Mouse (Mus musculus): Measurements from ENCODE around the gene Aatk. TPM values are rescaled to one million over a fixed set of nuclear protein-coding genes. Genes with fewer than 3 reads are reported as not detected.

The Aatk gene
- total RNA-seq, 2 experiments from 2014 or later, result 189 to 195 TPM

DNA sequence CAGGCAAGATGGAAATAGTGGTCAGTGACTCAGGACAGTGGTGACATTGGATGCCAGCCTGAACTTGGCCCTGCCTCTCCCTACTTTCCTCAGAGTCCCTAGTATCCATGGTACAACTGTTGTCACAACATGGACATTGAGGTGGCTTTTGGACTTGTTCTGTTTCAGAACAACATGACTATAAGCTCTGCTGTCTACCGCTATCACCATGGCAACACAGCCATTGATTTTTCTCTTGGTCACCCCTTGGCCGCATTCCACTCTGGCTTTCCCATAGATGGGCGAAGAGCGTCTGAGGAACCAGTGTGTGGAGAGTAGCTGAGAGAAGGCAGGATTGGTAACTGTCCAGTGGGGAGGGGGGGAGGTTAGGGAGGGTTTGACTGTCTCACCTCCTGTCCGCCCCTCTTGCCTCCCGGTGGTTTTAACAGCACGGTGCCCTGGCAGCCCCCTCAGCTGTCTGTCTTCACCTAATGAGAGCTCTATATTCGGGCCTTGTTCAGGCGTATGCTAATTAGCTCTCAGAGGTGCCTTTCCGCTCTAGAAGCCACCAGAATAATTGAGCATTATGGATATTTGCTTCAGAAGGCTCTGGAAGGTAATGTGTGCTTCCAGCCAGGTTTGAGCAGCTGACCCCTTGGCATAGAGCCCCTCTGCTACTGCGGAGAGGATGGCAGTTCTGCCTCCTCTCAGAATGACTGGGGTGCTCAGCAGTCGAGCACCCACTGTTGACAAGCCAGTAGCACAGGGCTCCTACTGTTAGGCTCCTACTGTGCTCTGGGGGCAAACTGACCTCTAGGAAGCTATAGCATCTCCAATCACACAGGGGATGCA lies 76.7 kb downstream of the Aatk start:
- intact Hi-C loops (cut with DNase I), result no loop called here

DNA sequence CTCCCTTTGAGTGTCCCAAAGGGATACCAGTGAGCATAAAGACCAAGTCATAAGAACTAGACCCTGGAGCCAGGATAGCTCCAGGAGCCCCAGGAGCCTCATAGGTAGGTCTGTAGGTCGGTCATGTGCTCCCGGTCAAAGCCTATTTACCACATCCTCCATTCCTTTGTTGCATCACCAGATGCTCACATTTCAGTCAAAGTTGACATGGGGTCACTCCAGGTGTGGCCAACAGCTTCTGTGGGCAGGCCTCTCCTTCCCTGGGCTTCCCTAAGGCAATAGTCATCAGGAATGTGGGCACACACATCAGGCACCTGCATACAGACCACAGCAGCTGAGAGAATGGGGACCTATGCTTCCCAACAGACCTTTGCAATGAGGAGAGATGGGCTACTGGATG lies 79.1 kb downstream of the Aatk start:
- intact Hi-C loops (cut with DNase I), result no loop called here
- DNase-seq (ENCODE audit: low spot score in 2 of 2), result no peak

More for the DNA sequence above, 76.7 kb downstream of the Aatk start:
- no peak for DNase-seq (ENCODE audit: low spot score in 2 of 2)

DNA sequence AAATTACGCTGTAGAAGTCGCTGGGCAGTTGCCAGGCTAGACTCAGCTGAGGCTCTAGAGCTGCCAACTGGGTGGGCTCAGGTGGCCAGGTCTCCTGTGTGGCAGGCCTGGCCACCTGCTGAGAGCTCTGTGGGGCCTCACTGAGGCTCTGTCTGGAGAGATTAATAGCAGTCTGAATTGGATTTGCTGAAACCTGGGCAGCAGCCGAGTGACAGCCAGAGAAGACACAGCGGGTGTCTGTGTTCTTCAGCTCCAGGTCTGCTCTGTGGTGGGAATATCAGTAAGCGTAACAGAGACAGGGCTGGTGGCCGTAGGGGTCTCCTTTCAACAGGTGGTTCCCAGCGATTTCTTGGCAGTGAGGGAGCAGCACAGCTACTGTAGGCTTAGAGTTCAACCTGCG lies 79.6 kb downstream of the Aatk start:
- intact Hi-C loops (cut with DNase I), result no loop called here

DNA sequence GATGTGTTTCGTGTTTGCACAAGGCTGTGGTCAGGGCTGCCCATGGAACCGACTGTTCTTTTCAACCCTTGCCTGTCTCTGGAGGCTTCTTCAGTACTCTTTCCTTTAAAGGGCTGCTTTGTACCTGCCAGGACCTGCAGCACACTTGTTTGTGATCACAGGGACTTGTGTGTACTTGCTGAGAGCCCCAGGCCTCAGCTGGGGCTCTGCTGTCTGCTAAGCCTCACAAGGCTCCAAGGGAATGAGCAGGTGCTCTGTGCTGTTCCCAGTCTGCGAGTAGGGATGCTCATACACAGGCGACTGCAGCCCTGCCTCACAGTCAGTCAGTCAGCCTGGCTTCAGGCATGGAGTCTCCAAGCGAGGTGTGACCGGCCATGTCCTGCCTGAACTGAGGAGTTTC lies 80.7 kb downstream of the Aatk start:
- DNase-seq (ENCODE audit: low spot score in 2 of 2), result no peak
- intact Hi-C loops (cut with DNase I), result no loop called here

More for the DNA sequence above, 79.6 kb downstream of the Aatk start:
- no peak for DNase-seq (ENCODE audit: low spot score in 2 of 2)

DNA sequence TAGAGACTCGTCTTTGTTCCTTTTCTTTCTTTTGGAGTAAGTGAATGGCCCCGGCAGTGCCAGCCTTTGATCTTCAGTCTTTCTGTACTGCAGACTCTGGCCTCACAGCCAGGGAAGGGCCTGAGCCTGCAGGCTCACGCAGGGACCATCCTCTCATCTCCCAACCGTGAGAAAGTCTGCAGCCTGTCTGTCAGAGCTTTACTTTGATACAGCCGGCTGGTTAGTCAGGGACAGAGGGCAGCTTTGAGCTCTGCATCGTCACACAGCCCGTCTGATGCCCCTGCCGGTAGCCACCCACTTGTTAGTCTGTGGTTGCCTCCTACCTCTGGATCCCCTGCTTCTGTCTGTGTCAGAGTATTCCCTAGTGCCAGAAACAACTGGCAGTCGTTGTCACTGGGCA lies 81.9 kb downstream of the Aatk start:
- no peak for DNase-seq (ENCODE audit: low spot score in 2 of 2)
- intact Hi-C loops (cut with DNase I), result no loop called here

DNA sequence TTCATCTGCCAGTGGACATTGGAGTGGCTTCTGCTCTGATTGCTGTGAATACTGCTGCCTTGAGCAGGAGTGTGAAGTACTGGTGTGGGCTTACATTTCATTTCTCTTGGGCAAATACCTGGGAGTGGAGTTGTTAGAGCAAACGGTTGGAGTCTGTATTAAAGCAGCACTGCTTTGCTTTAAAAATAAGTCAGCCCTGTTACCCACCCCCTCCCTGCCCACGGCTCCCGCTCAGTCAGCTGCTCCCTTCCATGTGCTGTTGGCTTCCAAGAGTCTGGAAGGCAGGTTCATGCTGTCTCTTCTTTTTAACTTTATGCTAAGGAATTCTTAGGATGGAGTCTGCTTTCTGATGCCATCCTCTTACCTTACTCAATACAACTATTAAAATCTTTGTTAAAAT lies 85.5 kb downstream of the Aatk start:
- intact Hi-C loops (cut with DNase I), result loop anchor here (2.0 kb wide), 2 partner anchors 19 to 29 kb away; partner anchors contain the start of gene Baiap2

DNA sequence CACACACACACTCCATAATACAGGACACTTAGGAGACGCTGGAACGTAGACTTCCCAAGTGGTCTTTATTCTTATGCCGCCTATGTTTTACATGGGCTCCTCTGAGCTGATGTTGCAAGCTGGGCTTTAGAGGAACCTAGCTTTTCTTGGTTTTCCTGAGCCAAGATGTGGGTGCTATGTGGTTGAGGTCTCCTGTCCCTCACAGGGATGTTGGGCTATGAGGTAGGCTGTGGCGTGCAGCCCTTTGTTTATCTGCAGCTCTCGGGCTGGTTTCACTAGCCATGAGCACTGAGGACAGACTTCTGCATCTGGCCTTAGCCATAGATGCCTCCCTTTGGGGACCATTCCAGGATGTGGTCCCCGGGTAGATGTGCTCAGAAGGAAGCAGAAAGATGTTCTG lies 86.3 kb downstream of the Aatk start:
- no peak for DNase-seq (ENCODE audit: low spot score in 2 of 2)
- intact Hi-C loops (cut with DNase I), result loop anchor here (2.0 kb wide), 2 partner anchors 18 to 30 kb away; partner anchors contain the start of gene Baiap2

More for the DNA sequence above, 85.5 kb downstream of the Aatk start:
- peak in 1 of 2 experiments; percentile 74 for DNase-seq (ENCODE audit: low spot score in 2 of 2)

DNA sequence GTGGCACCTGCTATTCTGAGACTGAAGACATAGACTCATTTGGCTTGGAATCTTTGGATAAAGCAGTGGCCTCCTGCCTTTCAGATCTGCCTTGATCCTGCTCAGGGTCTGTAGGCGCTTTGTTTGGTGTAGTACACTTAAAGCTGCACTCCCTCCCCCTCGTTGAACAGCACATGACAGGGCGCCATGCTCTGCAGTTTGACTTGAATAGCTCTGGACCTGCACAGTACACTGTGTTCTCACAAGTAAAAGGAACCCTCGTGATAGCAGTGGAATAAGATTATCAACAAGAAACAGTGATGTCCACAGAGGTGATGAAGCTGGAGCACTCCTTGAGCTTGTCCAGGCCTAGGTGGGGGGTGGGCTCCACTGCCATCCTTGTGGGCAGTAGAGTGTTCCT lies 87.3 kb downstream of the Aatk start:
- intact Hi-C loops (cut with DNase I), result loop anchor here (2.0 kb wide), 2 partner anchors 17 to 31 kb away; partner anchors contain the start of gene Baiap2

DNA sequence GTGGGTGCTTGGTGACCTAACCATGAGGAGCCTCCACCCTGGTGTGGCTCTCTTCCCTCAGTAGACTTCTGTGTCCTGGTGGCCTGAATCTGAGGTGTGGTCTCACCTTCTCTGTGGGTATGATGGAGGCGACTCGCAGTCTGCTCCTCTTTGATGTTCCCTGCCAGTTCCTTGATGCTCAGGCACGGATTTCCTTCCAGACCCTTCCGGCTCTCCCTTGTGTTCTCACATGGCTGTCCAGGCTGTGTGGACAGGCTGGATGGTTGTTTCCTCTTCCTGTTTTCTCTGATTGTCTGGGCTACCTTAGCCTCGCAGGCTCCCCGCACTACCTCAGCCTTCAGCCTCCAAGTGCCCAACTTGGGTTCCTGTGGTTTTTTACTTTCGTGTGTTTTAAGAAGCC lies 88.1 kb downstream of the Aatk start:
- DNase-seq (ENCODE audit: low spot score in 2 of 2), result no peak
- intact Hi-C loops (cut with DNase I), result no loop called here

More for the DNA sequence above, 87.3 kb downstream of the Aatk start:
- no peak for DNase-seq (ENCODE audit: low spot score in 2 of 2)

Small RNA genes lying within 50 kb of the gene (microRNA-seq; reads per million reads assigned to microRNA genes)
- gene Gm25948, result 0 reads per million in 2 experiments
- 0 reads per million in 2 experiments for gene Mir3065
- 0 reads per million in 2 experiments for gene Mir338

Other genes with a start within 250 kb of the Aatk start
- gene Chmp6, start 133.7 kb downstream of the Aatk start, total RNA-seq (2021), result 10 to 100 TPM; 44.8 to 47.8 TPM
- 100 to 1,000 TPM; 259 to 273 TPM for gene Baiap2, start 104.4 kb downstream of the Aatk start, total RNA-seq (2021)
- gene Cep131, start 39.7 kb upstream of the Aatk start, total RNA-seq (2021), result 10 to 100 TPM; 23.4 to 32.2 TPM
- 10 to 100 TPM; 14.4 to 15.5 TPM for gene Tepsin, start 51.6 kb upstream of the Aatk start, total RNA-seq (2021)
- 10 to 100 TPM; 32.5 to 36.1 TPM for gene Ndufaf8, start 51.8 kb upstream of the Aatk start, total RNA-seq (2021)
- gene Slc38a10, start 104.2 kb upstream of the Aatk start, total RNA-seq (2021), result 10 to 100 TPM; 82.9 to 88.8 TPM
- gene Bahcc1, start 185.8 kb upstream of the Aatk start, total RNA-seq (2021), result 10 to 100 TPM; 16.3 to 21.9 TPM

Measured in left cerebral cortex, postnatal 25 days (tissue).